Mouse (Mus musculus): ENCODE measurements around the gene Tmem88. TPM values are rescaled to one million over a fixed set of nuclear protein-coding genes. Genes with fewer than 3 reads are reported as not detected.

Tmem88 gene
- polyA plus RNA-seq, 1 experiment from 2014 or later: 8.7 TPM

DNA sequence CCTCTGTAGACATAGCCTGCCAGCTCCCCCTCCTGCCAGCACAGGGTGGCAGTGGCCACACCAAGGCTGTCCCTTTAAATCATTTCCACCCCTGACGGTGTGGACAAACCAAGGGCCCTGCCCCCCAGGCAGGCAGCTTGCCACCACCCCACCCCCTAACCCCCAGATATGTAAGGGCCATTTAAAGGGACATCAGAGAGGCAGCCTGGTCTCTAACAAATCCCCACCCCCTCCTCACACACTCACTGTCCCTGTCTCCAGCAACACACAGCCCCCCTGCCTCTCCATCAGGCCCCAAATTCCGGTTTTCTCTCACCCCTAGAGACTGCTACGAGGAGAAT is 17.3 kb upstream of the Tmem88 start:
- peak; percentile 14; the same call in 1 of the 2 replicates for ATAC-seq (ENCODE audit: low FRiP score)
- peak overlapping the region; percentile 100 for H3K27ac ChIP-seq
- 0% methylated on average over 3 of the region's 3 CpGs for WGBS
- peak overlapping the region; percentile 99 for H3K4me2 ChIP-seq
- H3K9me3 ChIP-seq: no peaks in the 10 kb centered on the region
- peak overlapping the region; percentile 83 for H3K4me3 ChIP-seq
- H3K27me3 ChIP-seq: peaks cover 6% of the 10 kb centered on the region; the same call in 1 of the 2 replicates
- peaks cover 76% of the 10 kb centered on the region for H3K4me1 ChIP-seq (replicated peaks)
- peaks cover 13% of the 10 kb centered on the region for H3K36me3 ChIP-seq
- peak overlapping the region; percentile 99 for H3K9ac ChIP-seq

DNA sequence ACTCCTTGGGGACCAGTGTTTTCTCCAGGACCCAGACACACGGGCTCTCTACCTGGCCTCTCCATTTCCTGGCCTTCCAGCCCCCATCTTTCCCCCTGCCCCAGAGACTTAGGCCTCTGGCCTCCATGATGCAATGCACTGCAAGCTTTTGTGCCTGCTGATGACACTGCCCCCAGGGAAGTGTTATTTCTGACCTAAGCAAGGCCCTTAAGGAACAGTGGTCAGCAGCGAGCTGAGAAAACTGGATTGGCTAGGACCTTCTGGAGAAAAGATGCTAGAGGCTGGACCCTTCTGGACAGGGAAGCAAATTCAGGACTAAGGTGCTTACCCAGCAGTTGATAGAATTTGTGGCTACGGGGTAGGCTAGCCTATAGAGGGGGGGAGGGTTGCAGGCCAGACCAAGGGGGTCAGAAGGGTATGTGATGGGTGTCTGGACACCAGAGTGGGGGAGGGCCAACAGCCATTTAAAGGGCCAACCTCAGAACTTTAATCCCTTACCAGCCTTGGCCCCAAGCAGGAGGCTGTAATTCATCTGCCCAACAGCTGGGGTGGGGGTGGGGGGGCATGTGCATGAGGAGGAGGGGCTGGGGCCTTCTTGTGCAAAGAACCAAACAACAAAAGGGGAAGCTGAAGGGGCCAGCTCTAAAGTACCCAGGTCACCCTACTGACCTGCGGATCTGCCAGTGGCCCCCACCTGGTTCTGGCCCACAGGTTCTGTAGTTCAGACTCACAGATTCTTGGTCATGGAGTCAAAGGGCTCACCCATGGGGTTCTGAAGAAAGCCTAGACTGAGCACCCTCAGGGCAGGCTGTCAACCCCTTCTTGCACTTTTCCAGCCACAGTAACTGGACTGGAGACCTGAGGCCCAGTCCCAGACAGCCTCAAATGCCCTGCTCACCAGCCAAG is 16.6 kb upstream of the Tmem88 start:
- 10% methylated on average over 4 of the region's 4 CpGs for WGBS
- ATAC-seq (ENCODE audit: low FRiP score): no peak
- H3K4me1 ChIP-seq (replicated peaks): peaks cover 73% of the 10 kb centered on the region

DNA sequence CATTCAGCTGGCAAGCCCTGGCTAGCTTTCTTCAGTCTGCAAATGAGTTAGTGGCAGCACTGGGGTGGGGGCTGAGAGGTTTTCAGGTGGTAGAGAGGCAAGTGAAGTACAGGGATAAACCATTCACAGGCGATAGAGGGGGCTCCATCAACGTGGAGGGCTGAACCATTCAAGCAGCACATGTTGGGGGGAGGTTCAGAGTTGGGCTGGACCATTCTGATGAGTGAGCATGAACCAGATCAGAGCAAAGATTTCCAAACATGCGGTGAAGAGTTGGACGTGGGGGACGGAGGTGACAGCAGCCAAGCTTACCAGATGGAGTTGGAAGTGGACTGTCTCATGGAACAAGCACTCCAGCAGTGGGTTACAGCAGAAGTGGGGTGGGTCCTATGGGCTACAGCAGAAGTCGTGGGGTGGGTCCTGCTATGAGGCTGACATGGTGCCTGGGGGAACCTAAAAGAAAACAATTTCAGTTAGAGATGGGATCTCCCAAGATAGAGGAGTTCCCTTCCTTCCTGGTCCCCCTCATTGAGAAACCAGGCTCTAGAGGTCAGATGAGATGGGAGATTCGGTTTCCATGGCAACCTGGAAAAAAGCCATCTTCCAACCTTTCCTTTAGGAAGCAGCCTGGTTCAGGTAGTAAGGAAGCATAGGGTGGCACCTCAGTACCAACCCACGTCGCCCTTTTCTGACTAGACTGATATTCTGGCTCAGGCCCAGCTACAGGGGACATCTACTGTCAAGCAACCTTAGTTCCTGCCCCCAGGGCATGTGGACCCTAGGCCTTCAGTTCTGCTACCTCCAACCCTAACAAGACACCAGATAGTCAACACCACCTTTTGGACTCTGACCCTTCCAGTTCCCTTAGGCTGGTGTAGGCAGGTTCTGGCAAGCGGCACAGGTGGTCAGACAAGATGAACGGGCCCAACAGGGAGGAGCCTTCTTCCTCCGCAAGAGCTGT is 15.5 kb upstream of the Tmem88 start, which contains the start of gene Kdm6b:
Gene Kdm6b (minus strand): TSS at position 455 of the 961 bp plus-strand sequence.
- ATAC-seq (ENCODE audit: low FRiP score): no peak

More for the DNA sequence above, 16.6 kb upstream of the Tmem88 start:
- no peaks in the 10 kb centered on the region for H3K27me3 ChIP-seq
- peak overlapping the region; percentile 99 for H3K9ac ChIP-seq
- H3K36me3 ChIP-seq: peaks cover 13% of the 10 kb centered on the region
- peak overlapping the region; percentile 99 for H3K4me2 ChIP-seq
- H3K4me3 ChIP-seq: peak overlapping the region; percentile 83
- peak overlapping the region; percentile 100 for H3K27ac ChIP-seq
- no peaks in the 10 kb centered on the region for H3K9me3 ChIP-seq

DNA sequence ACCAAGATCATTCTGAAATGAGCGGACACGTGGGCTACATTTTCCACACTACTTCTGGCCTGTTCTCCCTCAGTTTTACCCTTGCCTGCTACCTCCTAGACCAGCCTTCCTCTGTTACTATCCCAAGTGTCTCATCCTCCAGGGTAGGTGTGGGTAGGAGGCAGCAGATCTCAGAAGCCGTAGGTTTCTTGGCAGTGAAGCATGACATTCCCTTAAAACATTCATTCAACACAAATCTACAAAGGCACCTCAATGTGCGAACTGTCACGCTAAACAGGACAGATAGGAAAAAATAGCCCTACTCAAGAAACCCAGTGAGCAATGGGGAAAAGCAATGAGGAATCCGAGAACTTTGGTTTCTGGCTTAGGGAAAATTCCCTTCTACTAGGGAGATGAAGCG is 14.5 kb upstream of the Tmem88 start:
- no peak for ATAC-seq (ENCODE audit: low FRiP score)
- Histone ChIP-seq H3K4me1 (replicated peaks) (peaks cover 74% of the 10 kb centered on the region), H3K27me3 (no peaks in the 10 kb centered on the region), H3K4me2 (peak overlapping the region; percentile 99), H3K27ac (peak overlapping the region; percentile 100), H3K36me3 (peaks cover 20% of the 10 kb centered on the region), H3K9me3 (no peaks in the 10 kb centered on the region), H3K4me3 (peak overlapping the region; percentile 83), H3K9ac (peak overlapping the region; percentile 99)
- 54% methylated on average over 7 of the region's 7 CpGs for WGBS

More for the DNA sequence above, 15.5 kb upstream of the Tmem88 start, which contains the start of gene Kdm6b:
- Histone ChIP-seq H3K4me1 (replicated peaks) (peaks cover 74% of the 10 kb centered on the region), H3K4me3 (peak within 1 kb of the TSS; percentile 83), H3K4me2 (peak within 1 kb of the TSS; percentile 99), H3K9me3 (no peaks in the 10 kb centered on the region), H3K27ac (peak within 1 kb of the TSS; percentile 100), H3K9ac (peak within 1 kb of the TSS; percentile 99), H3K36me3 (peaks cover 13% of the 10 kb centered on the region), H3K27me3 (no peaks in the 10 kb centered on the region)
- 36% methylated on average over 12 of the region's 12 CpGs for WGBS

DNA sequence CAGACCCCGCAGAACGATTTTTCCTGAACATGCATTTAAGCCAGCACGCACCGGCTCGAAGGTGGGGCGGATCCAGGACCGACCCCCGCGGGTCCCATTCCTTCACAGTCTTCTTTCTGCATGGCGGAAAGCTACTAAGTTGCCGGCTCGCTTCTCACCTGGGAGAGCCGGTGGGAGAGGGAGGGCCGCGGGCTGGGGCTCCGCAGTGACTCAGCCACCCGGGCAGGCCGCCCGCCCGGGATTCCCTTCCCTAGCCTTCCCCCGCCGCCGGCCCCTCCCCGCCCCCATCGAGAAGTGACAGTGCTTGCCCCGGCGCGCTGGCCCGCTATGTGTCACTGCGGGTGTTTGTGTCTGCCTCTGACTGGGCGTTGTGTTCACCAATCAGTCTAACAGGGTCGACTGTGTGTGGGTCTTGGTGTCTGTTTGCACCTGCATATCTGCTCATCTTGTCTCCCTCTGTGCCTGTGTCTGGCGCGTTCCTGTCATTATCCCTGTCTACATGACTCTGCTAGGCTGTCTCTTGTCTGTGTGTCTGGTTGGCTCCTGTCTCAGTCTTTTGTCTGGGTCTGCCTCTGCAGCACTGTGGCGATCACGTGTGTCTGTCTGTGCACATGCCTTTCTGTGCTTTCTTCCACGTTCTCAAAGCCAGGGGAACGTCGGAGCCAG is 13.6 kb upstream of the Tmem88 start:
- Histone ChIP-seq H3K27ac (peak overlapping the region; percentile 100), H3K36me3 (peaks cover 29% of the 10 kb centered on the region), H3K4me2 (peak overlapping the region; percentile 99), H3K9me3 (no peaks in the 10 kb centered on the region), H3K4me3 (peak overlapping the region; percentile 83), H3K4me1 (replicated peaks) (peaks cover 71% of the 10 kb centered on the region), H3K9ac (peak overlapping the region; percentile 99), H3K27me3 (no peaks in the 10 kb centered on the region)
- ATAC-seq (ENCODE audit: low FRiP score): no peak
- WGBS: under 1% methylated on average over 39 of the region's 39 CpGs

- Histone ChIP-seq H3K36me3 (peaks cover 34% of the 10 kb centered on the region), H3K4me1 (replicated peaks) (peaks cover 68% of the 10 kb centered on the region), H3K4me3 (peak overlapping the region; percentile 83), H3K27ac (peak overlapping the region; percentile 100), H3K9ac (peak overlapping the region; percentile 99), H3K27me3 (no peaks in the 10 kb centered on the region), H3K9me3 (no peaks in the 10 kb centered on the region), H3K4me2 (peak overlapping the region; percentile 99)
- peak; percentile 32 for ATAC-seq (ENCODE audit: low FRiP score)
- WGBS: under 1% methylated on average over 26 of the region's 26 CpGs
Observed at GRCm38 (mm10) chr11:69411073-69411535, 13.1 kb upstream of the Tmem88 start.

DNA sequence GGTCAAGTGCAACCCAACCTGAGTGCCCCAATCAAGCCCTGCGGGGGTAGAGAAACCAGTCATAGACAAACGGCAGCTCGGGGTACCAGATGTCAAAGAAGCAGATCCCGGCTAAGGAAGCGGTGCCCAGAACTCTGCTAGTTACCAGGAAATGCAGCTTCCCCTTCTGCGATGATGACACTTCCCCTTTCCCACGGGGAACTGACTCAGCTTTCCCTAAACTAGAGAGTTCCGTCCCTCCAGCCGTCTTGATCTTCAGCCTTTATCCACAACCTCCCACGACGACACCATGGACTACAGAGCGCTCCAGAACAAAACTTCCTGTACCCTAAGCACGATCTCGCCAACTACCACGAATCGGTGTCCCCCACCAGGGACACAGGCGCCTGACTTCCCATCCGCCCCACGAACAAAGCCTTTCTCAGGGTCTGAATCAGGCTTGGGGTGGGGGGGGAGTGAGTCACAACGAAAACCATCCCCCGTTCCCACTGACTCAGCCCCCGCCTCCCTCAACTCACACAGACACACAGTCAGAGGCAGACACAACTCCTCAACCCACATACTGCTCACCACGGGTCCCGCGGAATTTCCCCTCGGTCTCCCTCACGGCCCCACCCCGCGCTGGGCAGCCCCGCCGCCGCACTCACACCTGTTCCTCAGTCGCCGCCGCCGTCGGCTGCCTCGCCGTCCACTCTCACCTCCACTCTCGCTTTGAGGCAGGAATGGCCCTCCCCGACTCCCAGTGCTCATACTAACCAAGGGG is 12.5 kb upstream of the Tmem88 start:
- peaks cover 68% of the 10 kb centered on the region for H3K4me1 ChIP-seq (replicated peaks)
- H3K9me3 ChIP-seq: no peaks in the 10 kb centered on the region
- H3K9ac ChIP-seq: peak overlapping the region; percentile 99
- H3K4me3 ChIP-seq: peak overlapping the region; percentile 83
- H3K36me3 ChIP-seq: peaks cover 40% of the 10 kb centered on the region
- no peaks in the 10 kb centered on the region for H3K27me3 ChIP-seq
- under 1% methylated on average over 41 of the region's 41 CpGs for WGBS
- peak overlapping the region; percentile 99 for H3K4me2 ChIP-seq
- 0 out of 2 replicates have a peak, but pooled peaks have one; percentile 0 for ATAC-seq (ENCODE audit: low FRiP score)
- H3K27ac ChIP-seq: peak overlapping the region; percentile 100

- H3K27ac ChIP-seq: peak overlapping the region; percentile 100
- peak overlapping the region; percentile 99 for H3K9ac ChIP-seq
- 0% methylated on average over 18 of the region's 18 CpGs for WGBS
- H3K27me3 ChIP-seq: no peaks in the 10 kb centered on the region
- H3K4me1 ChIP-seq (replicated peaks): peaks cover 66% of the 10 kb centered on the region
- H3K36me3 ChIP-seq: peaks cover 46% of the 10 kb centered on the region
- H3K4me2 ChIP-seq: peak overlapping the region; percentile 99
- H3K4me3 ChIP-seq: peak overlapping the region; percentile 83
- no peak for ATAC-seq (ENCODE audit: low FRiP score)
- H3K9me3 ChIP-seq: no peaks in the 10 kb centered on the region
Observed at GRCm38 (mm10) chr11:69410045-69410309, 11.9 kb upstream of the Tmem88 start.

- H3K9me3 ChIP-seq: no peaks in the 10 kb centered on the region
- ATAC-seq (ENCODE audit: low FRiP score): peak; percentile 46
- 0% methylated on average over 45 of the region's 46 CpGs for WGBS
- peak overlapping the region; percentile 100 for H3K27ac ChIP-seq
- H3K4me3 ChIP-seq: peak overlapping the region; percentile 83
- peaks cover 62% of the 10 kb centered on the region for H3K4me1 ChIP-seq (replicated peaks)
- H3K27me3 ChIP-seq: no peaks in the 10 kb centered on the region
- H3K36me3 ChIP-seq: peaks cover 50% of the 10 kb centered on the region
- peak overlapping the region; percentile 99 for H3K4me2 ChIP-seq
- H3K9ac ChIP-seq: peak overlapping the region; percentile 99
Observed at GRCm38 (mm10) chr11:69409378-69410044, 11.5 kb upstream of the Tmem88 start.

GRCm38 (mm10) chr11:69408541-69409377 is 10.7 kb upstream of the Tmem88 start:
- peak; percentile 61 for ATAC-seq (ENCODE audit: low FRiP score)
- Histone ChIP-seq H3K27me3 (no peaks in the 10 kb centered on the region), H3K27ac (peak overlapping the region; percentile 100), H3K9me3 (no peaks in the 10 kb centered on the region), H3K4me1 (replicated peaks) (peaks cover 54% of the 10 kb centered on the region), H3K9ac (peak overlapping the region; percentile 99), H3K4me3 (peak overlapping the region; percentile 83), H3K4me2 (peak overlapping the region; percentile 99), H3K36me3 (peaks cover 58% of the 10 kb centered on the region)
- under 1% methylated on average over 33 of the region's 33 CpGs for WGBS

Measured in hindbrain, embryonic 13.5 days (tissue).